Mouse (Mus musculus) midbrain, embryonic 10.5 days (tissue): Measurements from ENCODE around the gene Arpin. TPM values are rescaled to one million over a fixed set of nuclear protein-coding genes. Genes with fewer than 3 reads are reported as not detected.

ENCODE experiments used
- DNase-seq: peaks from one replicate; pipeline ENCODE4 v3.0.0-alpha.2; 2017; ENCODE audit warnings: low spot score
- H3K27ac ChIP-seq: fragments of 300-500 bp; sonication (generic); replicated peaks from 2 replicates; pipeline ENCODE4 v1.5.1; 2016; ENCODE audit warnings: mild to moderate bottlenecking
- H3K27me3 ChIP-seq: fragments of 300-500 bp; sonication (generic); 2 replicates; pipeline ENCODE4 v1.6.1; 2016; ENCODE audit warnings: low read depth, mild to moderate bottlenecking; ENCODE audit not compliant: poor library complexity, severe bottlenecking
- H3K36me3 ChIP-seq: fragments of 300-500 bp; sonication (generic); 2 replicates; pipeline ENCODE4 v1.6.1; 2016; ENCODE audit warnings: mild to moderate bottlenecking, moderate library complexity
- H3K4me1 ChIP-seq: fragments of 300-500 bp; sonication (generic); 2 replicates; pipeline ENCODE4 v1.6.1; 2016
- H3K4me3 ChIP-seq: fragments of 300-500 bp; sonication (generic); 2 replicates; pipeline ENCODE4 v1.5.1; 2016; ENCODE audit warnings: mild to moderate bottlenecking, moderate library complexity
- H3K9me3 ChIP-seq: fragments of 300-500 bp; sonication (generic); replicated peaks from 2 replicates; pipeline ENCODE4 v1.6.1; 2016; ENCODE audit warnings: mild to moderate bottlenecking
- WGBS: fragments of 180-500 bp; shearing (Covaris S2); methylation state at CpG from one replicate; pipeline ENCODE4 v1.1.7; 2016; 5-methylcytosine and 5-hydroxymethylcytosine counted together
- microRNA-seq: library from miRNA; unstranded; fragments of <30 nt; microRNA quantifications from one replicate; pipeline ENCODE4, GENCODE M21; 2017
- polyA plus RNA-seq: library from polyadenylated mRNA; unstranded; fragments of >200 nt; fragmentation: Nextera tagmentation; extraction: Ambion mirVana; gene quantifications from 2 replicates; pipeline ENCODE4 v1.2.1, GENCODE M21; 2016

The Arpin gene
- polyA plus RNA-seq, 1 experiment from 2014 or later: 24.0 TPM

DNA sequence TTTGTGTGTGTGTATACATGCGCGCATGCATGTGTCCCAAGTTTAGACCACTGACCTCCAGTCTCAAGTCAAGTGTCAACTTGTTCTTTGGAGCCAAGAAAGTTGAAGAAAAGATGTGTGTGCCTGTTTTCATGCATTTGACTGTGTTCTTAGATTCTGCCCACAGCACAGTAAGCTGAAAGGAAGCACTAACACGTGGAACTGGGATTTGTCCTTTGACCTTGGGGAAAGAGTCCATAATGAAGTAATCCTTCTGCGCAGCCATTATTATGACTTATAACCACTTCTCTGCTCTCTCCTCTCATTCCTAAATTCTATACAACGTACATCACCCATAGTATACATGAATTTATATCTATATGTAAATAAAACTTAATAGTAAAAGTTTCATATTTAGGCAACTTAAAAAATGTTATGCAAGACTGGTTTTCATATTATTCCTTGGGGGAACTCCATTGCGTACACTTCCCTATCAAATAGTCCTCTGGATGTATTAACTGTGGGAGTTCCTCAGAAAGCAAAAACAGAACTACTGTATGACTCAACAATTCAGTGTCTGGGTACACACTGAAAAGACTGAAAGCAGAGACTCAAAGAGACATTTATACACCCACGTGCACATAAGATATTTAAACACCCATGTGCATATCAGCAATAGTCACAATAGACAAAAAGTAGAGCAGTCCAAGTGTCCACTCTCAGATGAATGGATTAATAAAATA is 51.4 kb downstream of the Arpin start:
- peaks cover 73% of the 10 kb centered on the region for H3K36me3 ChIP-seq

DNA sequence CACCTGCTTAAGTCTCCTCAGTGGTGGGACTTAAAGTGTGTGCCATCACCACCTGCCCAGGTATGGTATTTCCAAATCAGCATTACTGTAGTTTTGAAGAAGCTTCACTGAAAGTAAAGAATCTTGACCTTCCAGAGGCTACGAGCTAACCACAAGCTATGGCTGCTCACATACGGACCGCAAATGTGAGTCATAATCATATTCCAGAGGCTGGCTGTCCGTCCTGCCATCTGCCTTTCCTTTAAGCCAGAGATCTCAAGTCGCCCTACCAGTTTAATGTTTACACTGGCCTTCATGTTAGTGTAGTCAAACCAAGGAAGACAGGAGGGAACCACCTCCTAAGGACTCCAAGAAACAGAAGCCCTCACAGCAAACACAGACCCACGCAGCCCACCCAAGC is 53.3 kb downstream of the Arpin start:
- Histone ChIP-seq H3K27ac (no peak overlapping the region), H3K36me3 (peaks cover 69% of the 10 kb centered on the region), H3K4me3 (no peak overlapping the region), H3K27me3 (no peaks in the 10 kb centered on the region), H3K4me1 (no peaks in the 10 kb centered on the region), H3K9me3 (no peaks in the 10 kb centered on the region)
- WGBS: 93% methylated on average over 6 of the region's 6 CpGs
- no peak for DNase-seq

More for the DNA sequence above, 51.4 kb downstream of the Arpin start:
- WGBS: 90% methylated on average over 7 of the region's 7 CpGs
- no peaks in the 10 kb centered on the region for H3K9me3 ChIP-seq
- no peaks in the 10 kb centered on the region for H3K4me1 ChIP-seq
- H3K4me3 ChIP-seq: no peak overlapping the region
- no peak for DNase-seq
- H3K27ac ChIP-seq: no peak overlapping the region
- H3K27me3 ChIP-seq: no peaks in the 10 kb centered on the region

- Histone ChIP-seq H3K27me3 (no peaks in the 10 kb centered on the region), H3K4me3 (no peak overlapping the region), H3K36me3 (peaks cover 74% of the 10 kb centered on the region), H3K9me3 (no peaks in the 10 kb centered on the region), H3K4me1 (no peaks in the 10 kb centered on the region), H3K27ac (no peak overlapping the region)
- DNase-seq: no peak
- 65% methylated on average over 3 of the region's 3 CpGs for WGBS
Measured at GRCm38 (mm10) chr7:79880998-79881397, 54.2 kb downstream of the Arpin start.

- WGBS: 86% methylated on average over 6 of the region's 6 CpGs
- no peak overlapping the region for H3K27ac ChIP-seq
- no peaks in the 10 kb centered on the region for H3K9me3 ChIP-seq
- no peaks in the 10 kb centered on the region for H3K4me1 ChIP-seq
- H3K27me3 ChIP-seq: no peaks in the 10 kb centered on the region
- no peak for DNase-seq
- no peak overlapping the region for H3K4me3 ChIP-seq
- H3K36me3 ChIP-seq: peaks cover 71% of the 10 kb centered on the region
Measured at GRCm38 (mm10) chr7:79880033-79880432, 55.1 kb downstream of the Arpin start.

DNA sequence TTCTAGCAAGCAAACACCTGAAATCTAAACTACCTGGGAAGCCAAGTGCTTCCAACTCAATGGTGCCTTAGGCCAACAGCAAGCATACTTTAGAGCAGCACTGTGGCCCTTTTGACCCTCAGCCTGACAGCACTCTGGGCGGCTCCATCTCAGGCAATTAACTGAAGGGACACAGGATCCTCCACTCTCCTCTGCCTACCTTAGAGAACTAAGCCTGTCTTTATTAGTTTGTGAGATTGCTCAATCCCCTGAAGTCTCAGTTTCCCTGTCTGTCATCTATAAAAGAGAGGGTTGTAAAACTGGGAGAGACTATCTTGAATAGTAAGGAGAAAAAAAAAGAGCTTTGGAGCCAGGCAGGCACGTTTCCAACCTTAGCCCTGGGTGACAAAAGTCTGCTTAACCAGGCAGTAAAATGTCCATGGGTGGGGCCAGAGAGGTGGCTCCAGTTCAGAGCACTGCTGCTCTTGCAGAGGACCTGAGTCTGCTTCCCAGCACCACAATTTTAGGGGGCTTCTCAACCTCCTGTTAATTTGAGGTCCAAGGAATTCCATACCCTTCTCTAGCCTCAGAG is 56.6 kb downstream of the Arpin start:
- no peaks in the 10 kb centered on the region for H3K9me3 ChIP-seq
- no peak for DNase-seq
- H3K4me1 ChIP-seq: no peaks in the 10 kb centered on the region
- WGBS: 80% methylated on average over 2 of the region's 2 CpGs
- no peaks in the 10 kb centered on the region for H3K27me3 ChIP-seq
- H3K36me3 ChIP-seq: peaks cover 65% of the 10 kb centered on the region
- no peak overlapping the region for H3K27ac ChIP-seq
- H3K4me3 ChIP-seq: no peak overlapping the region

Small RNA genes lying within 50 kb of the gene (microRNA-seq; reads per million reads assigned to microRNA genes)
- gene Gm24541: not detected

Other genes starting within 250 kb of the Arpin start
- 5.6 and 6.0 TPM in 2 replicates for gene Kif7, start 219.6 kb downstream of the Arpin start, polyA plus RNA-seq
- 0.04 and 0.10 TPM in 2 replicates for gene Plin1, start 202.5 kb downstream of the Arpin start, polyA plus RNA-seq
- gene Pex11a, start 192.2 kb downstream of the Arpin start, polyA plus RNA-seq: 9.0 and 9.3 TPM in 2 replicates
- gene Wdr93, start 192.2 kb downstream of the Arpin start, polyA plus RNA-seq: 0.12 and 0.22 TPM in 2 replicates
- gene Mesp1, start 141.6 kb downstream of the Arpin start, polyA plus RNA-seq: 0.12 TPM in 1 of 2 replicates, not detected in the other
- gene Mesp2, start 124.6 kb downstream of the Arpin start, polyA plus RNA-seq: 0.53 and 0.61 TPM in 2 replicates
- 3.9 and 5.5 TPM in 2 replicates for gene Anpep, start 74.3 kb downstream of the Arpin start, polyA plus RNA-seq
- gene Ap3s2, start 14.7 kb downstream of the Arpin start, polyA plus RNA-seq: 52.3 and 55.1 TPM in 2 replicates
- 32.7 and 34.2 TPM in 2 replicates for gene Zfp710, start 89.5 kb upstream of the Arpin start, polyA plus RNA-seq
- gene Idh2, start 180.0 kb upstream of the Arpin start, polyA plus RNA-seq: 428 and 429 TPM in 2 replicates